Mouse (Mus musculus) hindbrain, embryonic 13.5 days (tissue): ENCODE measurements around the gene Vwa2. TPM values are rescaled to one million over a fixed set of nuclear protein-coding genes. Genes with fewer than 3 reads are reported as not detected.

Source experiments
- ATAC-seq: fragments of 200-750 bp; cut with Nextera tagmentation; 2 replicates; pipeline ENCODE4 v1.8.0; 2017; ENCODE audit warnings: moderate TSS enrichment; ENCODE audit not compliant: low FRiP score
- H3K27ac ChIP-seq: fragments of 300-500 bp; sonication (generic); 2 replicates; pipeline ENCODE4 v1.5.1; 2015; ENCODE audit warnings: inconsistent platforms, mild to moderate bottlenecking, moderate library complexity
- H3K27me3 ChIP-seq: fragments of 300-500 bp; sonication (generic); 2 replicates; pipeline ENCODE4 v1.6.1; 2015; ENCODE audit warnings: mild to moderate bottlenecking, inconsistent platforms
- H3K36me3 ChIP-seq: fragments of 300-500 bp; sonication (generic); 2 replicates; pipeline ENCODE4 v1.6.1; 2015; ENCODE audit warnings: mild to moderate bottlenecking, inconsistent platforms
- H3K4me1 ChIP-seq: fragments of 300-500 bp; sonication (generic); replicated peaks from 2 replicates; pipeline ENCODE4 v1.6.1; 2015; ENCODE audit warnings: inconsistent platforms
- H3K4me2 ChIP-seq: fragments of 300-500 bp; sonication (generic); 2 replicates; pipeline ENCODE4 v1.6.1; 2015; ENCODE audit warnings: inconsistent platforms, mild to moderate bottlenecking, moderate library complexity
- H3K4me3 ChIP-seq: fragments of 300-500 bp; sonication (generic); 2 replicates; pipeline ENCODE4 v1.5.1; 2015; ENCODE audit warnings: mild to moderate bottlenecking, inconsistent platforms
- H3K9ac ChIP-seq: fragments of 300-500 bp; sonication (generic); 2 replicates; pipeline ENCODE4 v1.6.1; 2015; ENCODE audit warnings: mild to moderate bottlenecking, inconsistent platforms
- H3K9me3 ChIP-seq: fragments of 300-500 bp; sonication (generic); 2 replicates; pipeline ENCODE4 v1.6.1; 2016; ENCODE audit warnings: inconsistent platforms
- WGBS: fragments of 180-500 bp; shearing (Covaris S2); methylation state at CpG from one replicate; pipeline ENCODE4 v1.1.7; 2015; 5-methylcytosine and 5-hydroxymethylcytosine counted together
- polyA plus RNA-seq: library from polyadenylated mRNA; unstranded; fragments of >200 nt; fragmentation: Nextera tagmentation; extraction: Ambion mirVana; gene quantifications from 2 replicates; pipeline ENCODE4 v1.2.1, GENCODE M21; 2015

Vwa2 gene
- polyA plus RNA-seq, 1 experiment from 2014 or later: 0.40 TPM

DNA sequence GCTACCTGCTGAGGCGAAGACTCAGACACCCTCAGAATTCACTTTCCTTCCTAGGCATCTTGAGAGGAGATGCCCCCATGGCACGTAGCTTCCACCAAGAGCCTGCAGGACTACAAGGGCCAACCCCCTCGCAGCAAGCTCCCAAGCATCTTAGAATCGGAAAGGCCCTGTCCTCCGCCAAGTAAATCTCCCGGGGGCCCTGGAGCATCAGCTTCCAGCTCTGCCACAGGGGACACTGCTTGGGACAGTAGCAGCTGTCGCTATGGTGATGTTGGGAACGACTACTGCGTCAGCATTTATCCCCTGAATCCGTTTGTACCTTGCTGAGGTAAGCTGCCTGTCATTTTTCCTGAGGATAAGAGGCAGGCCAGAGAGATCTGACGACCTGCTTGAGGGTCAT is 36.5 kb downstream of the Vwa2 start:
- Histone ChIP-seq H3K4me3 (no peak overlapping the region), H3K9ac (no peak overlapping the region), H3K9me3 (no peaks in the 10 kb centered on the region), H3K27ac (no peak overlapping the region), H3K4me2 (no peak overlapping the region), H3K27me3 (no peaks in the 10 kb centered on the region), H3K4me1 (peaks cover 14% of the 10 kb centered on the region; the same call in 1 of the 2 replicates), H3K36me3 (peaks cover 12% of the 10 kb centered on the region; the same call in 1 of the 2 replicates)
- 53% methylated on average over 11 of the region's 11 CpGs for WGBS
- no peak for ATAC-seq

GRCm38 (mm10) chr19:56913761-56914160 is 39.7 kb downstream of the Vwa2 start:
- 90% methylated on average over 4 of the region's 4 CpGs for WGBS
- Histone ChIP-seq H3K4me3 (no peak overlapping the region), H3K9me3 (no peaks in the 10 kb centered on the region), H3K4me2 (no peak overlapping the region), H3K27ac (no peak overlapping the region), H3K4me1 (peaks cover 6% of the 10 kb centered on the region; the same call in 1 of the 2 replicates), H3K9ac (no peak overlapping the region), H3K27me3 (no peaks in the 10 kb centered on the region), H3K36me3 (peaks cover 12% of the 10 kb centered on the region; the same call in 1 of the 2 replicates)
- no peak for ATAC-seq

GRCm38 (mm10) chr19:56914658-56915057 is 40.6 kb downstream of the Vwa2 start:
- no peaks in the 10 kb centered on the region for H3K9me3 ChIP-seq
- no peak overlapping the region for H3K4me2 ChIP-seq
- no peak overlapping the region for H3K27ac ChIP-seq
- no peaks in the 10 kb centered on the region for H3K27me3 ChIP-seq
- no peak overlapping the region for H3K9ac ChIP-seq
- H3K4me1 ChIP-seq: peaks cover 6% of the 10 kb centered on the region; the same call in 1 of the 2 replicates
- no peak overlapping the region for H3K4me3 ChIP-seq
- ATAC-seq: no peak
- peaks cover 12% of the 10 kb centered on the region; the same call in 1 of the 2 replicates for H3K36me3 ChIP-seq
- 93% methylated on average over 3 of the region's 3 CpGs for WGBS

- H3K4me3 ChIP-seq: no peak overlapping the region
- H3K36me3 ChIP-seq: peaks cover 12% of the 10 kb centered on the region; the same call in 1 of the 2 replicates
- peaks cover 6% of the 10 kb centered on the region; the same call in 1 of the 2 replicates for H3K4me1 ChIP-seq
- H3K9ac ChIP-seq: no peak overlapping the region
- H3K9me3 ChIP-seq: no peaks in the 10 kb centered on the region
- H3K27me3 ChIP-seq: no peaks in the 10 kb centered on the region
- ATAC-seq: no peak
- H3K4me2 ChIP-seq: no peak overlapping the region
- 53% methylated on average over 6 of the region's 6 CpGs for WGBS
- no peak overlapping the region for H3K27ac ChIP-seq
Observed at GRCm38 (mm10) chr19:56915084-56915483, 41.0 kb downstream of the Vwa2 start.

DNA sequence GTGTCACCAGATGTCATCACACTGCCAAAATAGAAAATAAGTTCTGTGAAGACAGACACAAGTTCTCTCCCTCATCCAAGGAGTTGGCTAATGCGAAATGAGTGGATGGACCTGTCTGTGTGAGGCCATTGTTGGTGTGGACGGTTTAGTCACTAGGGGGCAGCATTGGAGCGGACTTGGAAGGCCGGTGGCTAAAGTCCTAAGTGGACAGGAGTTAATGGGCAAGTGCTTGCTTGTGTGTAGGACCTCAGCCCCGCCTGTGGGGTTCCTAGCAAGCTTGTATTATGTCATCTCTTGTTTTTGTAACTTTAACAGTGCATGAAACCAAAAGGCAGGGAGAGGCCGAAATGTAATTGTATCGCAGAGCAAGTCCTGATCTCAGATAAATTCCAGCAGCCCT is 45.6 kb downstream of the Vwa2 start:
- WGBS: 25% methylated on average over 7 of the region's 7 CpGs
- peak; percentile 72 for ATAC-seq
- H3K36me3 ChIP-seq: peaks cover 5% of the 10 kb centered on the region; the same call in 1 of the 2 replicates
- H3K9me3 ChIP-seq: no peaks in the 10 kb centered on the region
- no peak overlapping the region for H3K4me2 ChIP-seq
- H3K4me1 ChIP-seq: no peaks in the 10 kb centered on the region
- no peak overlapping the region for H3K9ac ChIP-seq
- H3K27me3 ChIP-seq: no peaks in the 10 kb centered on the region
- H3K27ac ChIP-seq: no peak overlapping the region
- H3K4me3 ChIP-seq: no peak overlapping the region

- no peak for ATAC-seq
Observed at GRCm38 (mm10) chr19:56920232-56920631, 46.2 kb downstream of the Vwa2 start.

DNA sequence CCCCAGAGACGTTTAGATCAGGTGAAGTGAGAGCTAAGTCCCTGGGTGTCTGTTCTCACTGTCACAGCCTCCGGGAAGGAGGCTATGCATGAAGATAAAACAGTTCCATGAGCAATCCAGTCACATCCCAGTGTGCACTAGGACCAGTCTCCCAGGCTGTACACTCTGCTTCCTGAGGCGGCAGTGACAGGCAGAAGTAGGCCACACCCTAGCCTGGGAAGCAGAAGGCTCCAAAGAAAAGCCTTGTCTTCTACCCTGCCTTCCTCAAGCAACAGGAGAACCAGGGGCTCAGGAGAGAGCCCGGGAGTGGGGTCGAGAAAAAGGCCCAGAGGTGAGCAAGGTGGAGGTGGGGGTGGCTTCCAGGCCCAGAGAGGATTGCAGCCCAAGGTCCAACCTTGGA is 47.7 kb downstream of the Vwa2 start:
- WGBS: 74% methylated on average over 5 of the region's 5 CpGs
- no peak overlapping the region for H3K4me2 ChIP-seq

More at GRCm38 (mm10) chr19:56920232-56920631, 46.2 kb downstream of the Vwa2 start:
- Histone ChIP-seq H3K27me3 (no peaks in the 10 kb centered on the region), H3K4me3 (no peak overlapping the region), H3K27ac (no peak overlapping the region), H3K4me1 (no peaks in the 10 kb centered on the region), H3K36me3 (peaks cover under 1% of the 10 kb centered on the region; the same call in 1 of the 2 replicates), H3K9ac (no peak overlapping the region; the same call in 1 of the 2 replicates), H3K9me3 (no peaks in the 10 kb centered on the region), H3K4me2 (no peak overlapping the region)
- WGBS: 91% methylated on average over 13 of the region's 13 CpGs

GRCm38 (mm10) chr19:56929392-56929791 is 55.3 kb downstream of the Vwa2 start:
- 75% methylated on average over 3 of the region's 3 CpGs for WGBS
- no peaks in the 10 kb centered on the region for H3K27me3 ChIP-seq
- no peak for ATAC-seq

More for the DNA sequence above, 47.7 kb downstream of the Vwa2 start:
- Histone ChIP-seq H3K4me3 (no peak overlapping the region), H3K9ac (no peak overlapping the region; the same call in 1 of the 2 replicates), H3K4me1 (no peaks in the 10 kb centered on the region), H3K27ac (no peak overlapping the region), H3K36me3 (no peaks in the 10 kb centered on the region), H3K9me3 (no peaks in the 10 kb centered on the region), H3K27me3 (no peaks in the 10 kb centered on the region)
- no peak for ATAC-seq

DNA sequence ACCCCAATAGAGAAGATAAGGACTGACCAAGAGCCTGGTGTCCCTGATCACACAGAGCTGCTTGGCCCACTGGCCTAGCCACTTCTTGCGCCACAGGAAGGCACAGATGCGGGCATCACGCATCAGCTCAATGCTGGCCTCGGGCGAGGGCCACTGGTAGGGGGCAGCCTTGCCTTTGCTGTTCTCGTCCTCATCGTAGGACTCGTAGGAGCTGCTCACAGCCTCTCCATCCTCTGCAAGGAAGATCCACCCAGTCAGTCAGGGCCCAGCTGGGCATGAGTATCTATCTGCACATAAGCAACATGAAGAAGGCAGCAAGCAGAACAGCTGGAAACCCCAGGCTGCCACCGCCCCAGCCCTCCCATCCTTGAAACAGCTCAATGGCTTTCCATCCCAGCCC is 56.0 kb downstream of the Vwa2 start:
- Histone ChIP-seq H3K9ac (no peak overlapping the region), H3K4me2 (no peak overlapping the region), H3K27me3 (no peaks in the 10 kb centered on the region), H3K27ac (no peak overlapping the region), H3K36me3 (no peaks in the 10 kb centered on the region), H3K4me1 (no peaks in the 10 kb centered on the region), H3K4me3 (no peak overlapping the region), H3K9me3 (no peaks in the 10 kb centered on the region)
- WGBS: 80% methylated on average over 9 of the region's 9 CpGs
- no peak for ATAC-seq

More at GRCm38 (mm10) chr19:56929392-56929791, 55.3 kb downstream of the Vwa2 start:
- Histone ChIP-seq H3K27ac (no peak overlapping the region), H3K4me3 (no peak overlapping the region), H3K9me3 (no peaks in the 10 kb centered on the region), H3K9ac (no peak overlapping the region), H3K36me3 (no peaks in the 10 kb centered on the region), H3K4me2 (no peak overlapping the region), H3K4me1 (no peaks in the 10 kb centered on the region)

- H3K9me3 ChIP-seq: no peaks in the 10 kb centered on the region
- H3K4me1 ChIP-seq: no peaks in the 10 kb centered on the region
- no peak overlapping the region for H3K27ac ChIP-seq
- H3K4me2 ChIP-seq: no peak overlapping the region
- 83% methylated on average over 3 of the region's 3 CpGs for WGBS
- no peak overlapping the region for H3K9ac ChIP-seq
- no peak for ATAC-seq
- H3K27me3 ChIP-seq: no peaks in the 10 kb centered on the region
- no peak overlapping the region for H3K4me3 ChIP-seq
- H3K36me3 ChIP-seq: no peaks in the 10 kb centered on the region; the same call in 1 of the 2 replicates
Observed at GRCm38 (mm10) chr19:56933800-56934199, 59.8 kb downstream of the Vwa2 start.

DNA sequence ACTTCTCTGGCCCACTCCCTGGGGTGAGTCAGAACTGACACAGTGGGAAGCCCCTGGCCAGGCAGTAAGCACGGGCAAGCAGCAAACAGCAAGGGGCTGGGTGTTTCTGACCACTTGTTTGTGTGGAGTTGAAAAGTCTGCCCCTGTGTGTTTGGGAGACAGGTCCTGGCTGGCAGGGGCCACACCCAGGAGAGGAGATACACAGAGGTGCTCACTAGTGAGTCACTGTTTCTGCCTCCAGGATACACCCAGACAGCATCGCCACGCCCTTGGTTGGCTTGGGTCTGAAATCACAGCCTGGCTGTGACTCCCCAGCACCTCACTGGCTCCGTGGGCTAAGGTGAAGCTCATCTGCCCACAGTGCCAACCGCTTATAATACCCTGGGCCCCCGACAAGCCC is 61.1 kb downstream of the Vwa2 start:
- Histone ChIP-seq H3K27ac (no peak overlapping the region), H3K4me1 (no peaks in the 10 kb centered on the region), H3K36me3 (no peaks in the 10 kb centered on the region; the same call in 1 of the 2 replicates), H3K27me3 (no peaks in the 10 kb centered on the region), H3K4me2 (no peak overlapping the region), H3K4me3 (no peak overlapping the region), H3K9me3 (no peaks in the 10 kb centered on the region), H3K9ac (no peak overlapping the region)
- ATAC-seq: no peak
- WGBS: 91% methylated on average over 6 of the region's 6 CpGs

DNA sequence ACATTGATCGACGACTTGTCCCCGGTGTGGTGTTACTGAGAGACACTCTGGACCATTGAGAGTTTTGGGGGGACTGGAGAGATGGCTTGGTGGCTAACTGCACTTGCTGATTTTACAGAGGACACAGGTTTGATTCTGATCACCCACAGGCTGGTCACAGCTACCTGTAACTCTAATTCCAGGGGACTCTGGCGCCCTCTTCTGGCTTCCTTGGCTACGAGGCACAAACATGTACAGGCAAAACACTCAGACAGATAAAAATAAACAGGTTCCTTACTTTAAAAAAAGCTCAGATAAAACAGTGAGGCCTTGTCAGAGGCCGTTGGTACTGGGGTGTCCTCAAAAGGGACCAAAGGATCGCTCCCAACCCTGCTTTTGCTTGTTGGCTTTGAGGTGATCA is 61.7 kb downstream of the Vwa2 start:
- no peaks in the 10 kb centered on the region for H3K27me3 ChIP-seq
- no peak overlapping the region for H3K9ac ChIP-seq
- 80% methylated on average over 7 of the region's 7 CpGs for WGBS
- H3K4me3 ChIP-seq: no peak overlapping the region
- H3K4me2 ChIP-seq: no peak overlapping the region
- H3K27ac ChIP-seq: no peak overlapping the region
- no peaks in the 10 kb centered on the region; the same call in 1 of the 2 replicates for H3K36me3 ChIP-seq
- ATAC-seq: no peak
- H3K9me3 ChIP-seq: no peaks in the 10 kb centered on the region
- no peaks in the 10 kb centered on the region for H3K4me1 ChIP-seq

GRCm38 (mm10) chr19:56936253-56936652 is 62.2 kb downstream of the Vwa2 start:
- H3K4me1 ChIP-seq: no peaks in the 10 kb centered on the region
- WGBS: 100% methylated on average over 8 of the region's 8 CpGs
- no peaks in the 10 kb centered on the region for H3K9me3 ChIP-seq
- no peak overlapping the region for H3K9ac ChIP-seq
- no peak overlapping the region for H3K4me2 ChIP-seq
- H3K27me3 ChIP-seq: no peaks in the 10 kb centered on the region
- H3K27ac ChIP-seq: no peak overlapping the region
- no peak overlapping the region for H3K4me3 ChIP-seq
- H3K36me3 ChIP-seq: no peaks in the 10 kb centered on the region; the same call in 1 of the 2 replicates
- ATAC-seq: no peak
